Mouse (Mus musculus) heart, adult 2 months (tissue): ENCODE measurements around the gene Cd84. TPM values are rescaled to one million over a fixed set of nuclear protein-coding genes. Genes with fewer than 3 reads are reported as not detected.

Experiments used
- DNase-seq, 2 experiments: peaks; one replicate each; pipeline ENCODE4 v3.0.0; 2021
- H3K27ac ChIP-seq: fragments of 200-600 bp; 2 replicates; pipeline ENCODE4 v1.8.1; 2022
- H3K27me3 ChIP-seq: fragments of 200-500 bp; 2 replicates; pipeline ENCODE4 v1.6.1; 2012; ENCODE audit warnings: mild to moderate bottlenecking, low read length, inconsistent platforms, mixed read lengths; ENCODE audit not compliant: control insufficient read depth, insufficient read depth
- H3K36me3 ChIP-seq: fragments of 200-500 bp; 2 replicates; pipeline ENCODE4 v1.6.1; 2012; ENCODE audit warnings: low read length, inconsistent platforms; ENCODE audit not compliant: control insufficient read depth, insufficient read depth
- H3K4me1 ChIP-seq: fragments of 200-500 bp; 2 replicates; pipeline ENCODE4 v1.6.1; 2011; ENCODE audit warnings: low read length; ENCODE audit not compliant: control insufficient read depth, insufficient read depth
- H3K4me3 ChIP-seq: fragments of 200-600 bp; 2 replicates; pipeline ENCODE4 v1.8.1; 2022
- H3K79me2 ChIP-seq: fragments of 200-500 bp; replicated peaks from 2 replicates; pipeline ENCODE4 v1.6.1; 2012; ENCODE audit warnings: mild to moderate bottlenecking, inconsistent platforms, low read length, moderate library complexity, mixed read lengths; ENCODE audit not compliant: control insufficient read depth, insufficient read depth
- H3K9ac ChIP-seq: fragments of 200-500 bp; 2 replicates; pipeline ENCODE4 v1.6.1; 2012; ENCODE audit warnings: low read depth, mild to moderate bottlenecking, control low read depth, inconsistent platforms, low read length, mixed read lengths
- CTCF ChIP-seq: fragments of 200-600 bp; IDR thresholded peaks from 2 replicates; pipeline ENCODE4 v1.8.1; 2022; ENCODE audit warnings: antibody characterized with exemption, mild to moderate bottlenecking, moderate library complexity
- EP300 ChIP-seq: fragments of 200-500 bp; IDR thresholded peaks from 2 replicates; pipeline ENCODE4 v1.6.1; 2011; ENCODE audit warnings: low read depth, low read length, control low read depth; ENCODE audit not compliant: insufficient read depth
- POLR2A ChIP-seq: fragments of 200-500 bp; IDR thresholded peaks from 2 replicates; pipeline ENCODE4 v1.6.1; 2011; ENCODE audit warnings: mild to moderate bottlenecking, low read depth, low read length, control low read depth; ENCODE audit not compliant: insufficient read depth
- WGBS: fragments of 180-500 bp; shearing (Covaris S2); methylation state at CpG from one replicate; pipeline ENCODE4 v1.1.7; 2018; 5-methylcytosine and 5-hydroxymethylcytosine counted together
- intact Hi-C: fragments of 180-260 bp; cut with DNase I; formaldehyde crosslinking; loops from one replicate; pipeline ENCODE4 v1.15.1; 2025
- polyA plus RNA-seq: library from polyadenylated mRNA; depleted of rRNA; stranded (reverse); fragments of >200 nt; gene quantifications from 2 replicates; pipeline ENCODE4 v1.2.3, GENCODE M21; 2012; rRNA removed
- total RNA-seq, 2 experiments: library from RNA; stranded (reverse); gene quantifications; 2 replicates each; pipeline ENCODE4 v1.2.3; 2021

Cd84 gene
- total and polyA plus RNA-seq, 3 experiments = 1.6 to 4.6 (median 2.6) TPM

GRCm38 (mm10) chr1:171933851-171934250, 94.4 kb downstream of the Cd84 start:
- intact Hi-C loops = no loop called here
- Histone ChIP-seq H3K27ac (no peak overlapping the region), H3K4me3 (no peak overlapping the region), H3K79me2 (no peaks in the 10 kb centered on the region), H3K27me3 (no peaks in the 10 kb centered on the region), H3K36me3 (no peaks in the 10 kb centered on the region), H3K9ac (no peak overlapping the region), H3K4me1 (no peaks in the 10 kb centered on the region)
- no peak for TF ChIP-seq EP300
- no peak for TF ChIP-seq POLR2A
- TF ChIP-seq CTCF = no peak
- 10% methylated on average over 3 of the region's 3 CpGs for WGBS
- no peak for DNase-seq

GRCm38 (mm10) chr1:171938952-171939948, 99.8 kb downstream of the Cd84 start:
- no peak for DNase-seq
- WGBS = 63% methylated on average over 14 of the region's 14 CpGs
- Histone ChIP-seq H3K36me3 (no peaks in the 10 kb centered on the region), H3K9ac (no peak overlapping the region), H3K27me3 (no peaks in the 10 kb centered on the region), H3K4me1 (no peaks in the 10 kb centered on the region), H3K27ac (no peak overlapping the region), H3K79me2 (no peaks in the 10 kb centered on the region), H3K4me3 (no peak overlapping the region)
- TF ChIP-seq POLR2A = no peak
- TF ChIP-seq EP300 = no peak
- TF ChIP-seq CTCF = no peak
- intact Hi-C loops = no loop called here

Other genes starting within 250 kb of the Cd84 start
- under 1 TPM; 0.36 to 0.60 TPM for gene Ly9, start 232.3 kb upstream of the Cd84 start, total RNA-seq
- gene Ly9, start 232.3 kb upstream of the Cd84 start, polyA plus RNA-seq = 0.35 and 0.74 TPM in 2 replicates
- under 1 TPM; 0.16 to 0.21 TPM for gene Slamf7, start 186.7 kb upstream of the Cd84 start, total RNA-seq
- 0.20 and 0.35 TPM in 2 replicates for gene Slamf7, start 186.7 kb upstream of the Cd84 start, polyA plus RNA-seq
- 1 to 10 TPM; 2.3 to 2.7 TPM for gene Cd48, start 157.7 kb upstream of the Cd84 start, total RNA-seq
- gene Cd48, start 157.7 kb upstream of the Cd84 start, polyA plus RNA-seq = 3.6 and 4.5 TPM in 2 replicates
- gene Slamf1, start 72.6 kb upstream of the Cd84 start, total RNA-seq = 1 to 10 TPM in 1 of 2 experiments, under 1 TPM in 1; 0.47 to 1.2 TPM
- gene Slamf1, start 72.6 kb upstream of the Cd84 start, polyA plus RNA-seq = 0.35 and 0.64 TPM in 2 replicates
- gene Gm10521, start 56.0 kb downstream of the Cd84 start, total RNA-seq = under 1 TPM in 1 of 2 experiments, not detected in 1; 0.09 TPM
- 0.15 and 0.41 TPM in 2 replicates for gene Gm10521, start 56.0 kb downstream of the Cd84 start, polyA plus RNA-seq
- gene Slamf6, start 77.8 kb downstream of the Cd84 start, total RNA-seq = under 1 TPM; 0.14 to 0.81 TPM
- gene Slamf6, start 77.8 kb downstream of the Cd84 start, polyA plus RNA-seq = 0.41 and 0.53 TPM in 2 replicates
- 1 to 10 TPM; 1.3 TPM for gene Vangl2, start 188.7 kb downstream of the Cd84 start, total RNA-seq
- 1.3 and 1.9 TPM in 2 replicates for gene Vangl2, start 188.7 kb downstream of the Cd84 start, polyA plus RNA-seq
- not detected for gene Nhlh1, start 217.9 kb downstream of the Cd84 start, total RNA-seq
- not detected in 2 replicates for gene Nhlh1, start 217.9 kb downstream of the Cd84 start, polyA plus RNA-seq
- gene Copa, start 242.8 kb downstream of the Cd84 start, total RNA-seq = 100 to 1,000 TPM in 1 of 2 experiments, 10 to 100 TPM in 1; 98.5 to 111 TPM
- 42.3 and 59.2 TPM in 2 replicates for gene Copa, start 242.8 kb downstream of the Cd84 start, polyA plus RNA-seq
- 10 to 100 TPM; 41.5 to 43.2 TPM for gene Ncstn, start 243.1 kb downstream of the Cd84 start, total RNA-seq
- 63.3 and 78.3 TPM in 2 replicates for gene Ncstn, start 243.1 kb downstream of the Cd84 start, polyA plus RNA-seq